Mouse (Mus musculus) lung, postnatal 14 days (tissue): ENCODE data around the gene Zfp518b.

Experiments
- DNase-seq: peaks from one replicate; pipeline ENCODE4 v3.0.0; 2021

Zfp518b gene

GRCm38 (mm10) chr5:38632463-38633449 is 51.9 kb downstream of the Zfp518b start:
- peak; percentile 81 for DNase-seq

- DNase-seq: no peak
Measured at GRCm38 (mm10) chr5:38628023-38628422, 56.6 kb downstream of the Zfp518b start.

GRCm38 (mm10) chr5:38626883-38627282 is 57.7 kb downstream of the Zfp518b start:
- DNase-seq: no peak

GRCm38 (mm10) chr5:38620783-38621182 is 63.8 kb downstream of the Zfp518b start:
- peak; percentile 67 for DNase-seq

GRCm38 (mm10) chr5:38618908-38619307 is 65.7 kb downstream of the Zfp518b start:
- DNase-seq: no peak
